Mouse (Mus musculus) heart, postnatal 14 days (tissue): Measurements from ENCODE around the gene Kcnh1. TPM values are rescaled to one million over a fixed set of nuclear protein-coding genes. Genes with fewer than 3 reads are reported as not detected.

ENCODE experiments used
- DNase-seq, 2 experiments: peaks; one replicate each; pipeline ENCODE4 v3.0.0; 2021 to 2022
- intact Hi-C: fragments of 180-260 bp; cut with DNase I; formaldehyde crosslinking; loops from one replicate; pipeline ENCODE4 v1.15.1; 2025
- total RNA-seq, 2 experiments: library from RNA; stranded (reverse); gene quantifications; 2 replicates each; pipeline ENCODE4 v1.2.3; 2021

The Kcnh1 gene
- total RNA-seq, 2 experiments from 2014 or later = 0.12 to 0.17 TPM

DNA sequence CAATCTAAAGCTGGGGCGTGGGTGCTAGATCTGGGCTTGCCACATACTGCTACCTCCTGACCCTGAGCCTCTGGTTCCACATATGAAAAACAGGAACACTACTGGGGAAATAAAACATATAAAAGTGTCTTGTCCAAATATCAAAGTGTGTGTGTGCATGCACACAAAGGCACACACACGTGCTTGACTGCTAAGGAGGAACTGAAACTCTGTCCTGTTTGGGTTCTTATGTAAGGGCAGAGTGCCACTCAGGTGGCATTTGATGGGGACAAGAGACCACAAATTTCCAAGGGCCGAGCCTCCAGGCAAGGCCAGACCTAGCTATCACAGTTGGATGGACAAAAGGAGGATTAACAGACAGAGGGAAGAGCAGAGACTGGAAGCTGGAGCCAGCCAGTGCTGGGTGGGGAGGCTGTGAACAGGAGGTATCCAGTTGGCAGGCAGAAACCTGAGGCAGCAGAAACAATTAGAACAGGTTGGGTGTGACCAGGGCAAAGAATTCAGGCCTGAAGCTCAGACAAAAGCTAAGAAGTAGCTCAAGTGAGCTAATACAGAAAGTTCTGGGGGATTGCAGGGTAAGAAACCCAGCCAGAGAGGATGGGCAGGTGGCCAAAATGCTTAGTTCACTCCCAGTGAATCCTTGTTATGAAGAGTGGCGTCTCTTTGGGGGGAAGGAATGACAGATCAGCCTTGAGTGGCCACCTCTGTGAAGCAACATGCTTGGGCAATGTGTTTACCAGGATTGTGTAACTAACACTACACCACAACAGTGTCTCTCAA lies 259.2 kb downstream of the Kcnh1 start:
- intact Hi-C loops = no loop called here
- DNase-seq = peak; percentile 8 to 11

DNA sequence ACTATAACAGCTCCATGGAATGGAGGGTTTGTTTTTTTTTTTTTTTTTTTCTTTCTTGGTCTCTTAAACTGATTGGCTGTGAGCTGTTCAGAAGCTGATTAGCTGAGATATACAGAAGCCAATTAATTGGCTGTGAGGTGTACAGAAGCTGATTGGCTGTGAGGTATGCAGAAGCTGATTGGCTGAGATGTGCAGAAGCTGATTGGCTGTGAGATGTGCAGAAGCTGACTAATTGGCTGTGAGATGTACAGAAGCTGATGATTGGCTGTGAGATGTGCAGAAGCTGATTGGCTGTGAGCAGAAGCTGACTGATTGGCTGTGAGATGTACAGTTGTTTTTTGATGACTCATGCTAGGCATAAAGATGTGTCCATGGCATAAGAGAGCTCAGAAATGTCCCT lies 259.9 kb downstream of the Kcnh1 start:
- intact Hi-C loops = no loop called here
- no peak for DNase-seq

DNA sequence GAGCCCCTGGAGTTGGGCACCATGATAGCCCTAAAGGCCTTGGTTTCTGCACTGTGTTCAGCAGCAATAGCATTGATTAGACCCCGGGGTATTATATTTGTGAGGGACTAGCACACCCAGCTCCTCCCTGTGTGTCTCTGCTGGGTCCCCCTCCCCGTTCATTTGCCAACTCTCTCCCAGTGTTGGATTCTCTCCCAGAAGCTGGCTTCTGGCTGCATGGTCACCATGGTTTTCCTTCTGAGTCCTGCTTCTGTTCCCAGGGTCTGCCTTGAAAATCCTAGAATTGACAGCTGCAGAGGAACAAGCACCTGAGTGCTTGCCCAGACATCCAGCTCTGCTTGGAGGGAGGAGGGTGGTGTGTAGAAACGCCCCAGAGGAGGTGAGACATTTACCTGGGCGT lies 261.1 kb downstream of the Kcnh1 start:
- DNase-seq = no peak

DNA sequence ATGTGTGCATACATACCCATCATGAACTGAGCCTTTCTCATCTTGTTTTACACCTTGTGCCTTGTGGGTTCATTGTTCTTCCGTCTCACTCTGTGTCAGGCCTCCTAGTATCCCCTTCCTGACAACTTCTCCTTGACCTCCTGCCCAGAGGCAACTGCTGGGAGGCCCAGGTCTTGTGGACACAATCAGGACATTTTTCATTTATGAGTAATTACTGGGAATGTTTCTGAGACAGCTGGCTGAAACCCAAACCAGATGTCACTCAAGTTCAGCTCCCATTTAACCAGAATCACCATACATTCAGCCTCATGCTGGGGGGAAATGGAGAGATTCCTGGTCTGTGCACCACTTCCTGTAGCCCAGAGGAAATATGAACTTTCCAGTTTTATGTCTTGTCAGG lies 263.9 kb downstream of the Kcnh1 start:
- intact Hi-C loops = no loop called here
- no peak for DNase-seq

More for the DNA sequence above, 261.1 kb downstream of the Kcnh1 start:
- intact Hi-C loops = no loop called here

DNA sequence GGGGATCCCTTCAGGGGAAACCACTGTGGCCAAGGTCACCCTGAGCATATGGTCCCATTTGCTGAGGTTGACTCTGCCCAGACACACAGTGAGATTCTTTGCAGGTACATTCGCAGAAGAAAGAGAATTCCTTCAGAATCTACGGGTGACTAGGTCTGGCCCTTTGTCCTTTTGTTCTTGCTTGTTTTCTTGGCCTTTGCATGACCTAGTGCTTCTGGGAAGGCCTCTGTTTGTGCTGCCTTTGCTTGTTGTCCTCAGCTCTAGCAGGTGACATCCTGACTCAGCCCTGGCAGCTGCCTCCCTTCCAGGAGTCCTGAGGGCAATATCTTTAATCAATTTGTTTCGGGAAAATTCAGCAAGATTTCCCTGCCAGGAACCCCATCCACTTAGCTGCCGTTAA lies 264.4 kb downstream of the Kcnh1 start:
- intact Hi-C loops = no loop called here
- DNase-seq = no peak

DNA sequence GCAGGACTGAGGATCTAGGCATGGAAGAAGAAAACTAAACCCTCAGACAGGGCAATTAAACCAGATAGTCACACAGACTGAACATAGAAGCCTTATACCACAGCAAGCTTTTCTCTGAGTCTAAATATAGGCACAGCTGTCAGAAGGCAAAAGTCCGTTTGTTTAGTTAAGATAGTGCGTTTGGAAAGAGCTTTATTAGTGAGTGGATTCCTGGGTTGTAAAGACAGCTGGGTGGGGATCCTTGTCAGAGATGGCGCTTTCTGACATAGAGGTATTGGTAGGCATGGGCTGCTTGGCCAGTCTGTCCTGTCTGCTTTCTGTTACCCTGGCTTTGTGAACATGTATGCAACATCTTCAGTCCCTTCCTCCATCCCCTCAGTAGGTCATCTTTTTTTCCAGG lies 266.5 kb downstream of the Kcnh1 start:
- intact Hi-C loops = no loop called here

DNA sequence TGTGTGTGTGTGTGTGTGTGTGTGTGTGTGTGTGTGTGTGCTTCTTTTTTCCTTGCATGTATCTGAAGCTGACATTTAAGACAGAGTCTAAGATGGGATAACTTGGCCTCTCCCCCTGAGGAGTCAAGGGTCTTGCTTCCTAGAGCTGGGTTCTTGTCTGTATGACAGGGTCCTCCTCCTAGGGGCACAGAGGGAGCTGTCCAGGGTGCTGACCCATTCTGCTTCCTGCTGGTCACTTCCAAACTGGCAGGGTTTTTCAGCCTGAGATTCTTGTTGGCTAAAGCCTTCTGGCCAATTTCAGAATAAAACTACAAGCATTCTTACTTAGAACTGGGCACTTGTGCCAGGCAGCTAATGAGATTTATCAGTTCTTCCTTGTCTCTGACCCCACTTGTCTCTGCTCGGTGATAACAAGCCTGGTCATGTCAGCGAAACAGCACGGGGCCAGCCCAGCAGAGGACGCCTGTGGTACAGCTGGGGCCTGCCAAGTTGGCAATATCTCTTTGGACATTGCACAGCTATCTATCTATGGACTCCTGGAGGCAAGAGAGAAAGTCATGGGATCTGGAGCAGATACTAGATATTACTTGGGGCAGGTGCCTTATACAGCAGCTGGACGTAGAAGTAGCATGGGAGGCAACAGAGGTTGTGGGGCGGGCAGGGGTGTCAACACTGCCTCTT lies 267.1 kb downstream of the Kcnh1 start:
- peak; percentile 57 to 71 for DNase-seq
- intact Hi-C loops = no loop called here

More for the DNA sequence above, 266.5 kb downstream of the Kcnh1 start:
- DNase-seq = no peak

DNA sequence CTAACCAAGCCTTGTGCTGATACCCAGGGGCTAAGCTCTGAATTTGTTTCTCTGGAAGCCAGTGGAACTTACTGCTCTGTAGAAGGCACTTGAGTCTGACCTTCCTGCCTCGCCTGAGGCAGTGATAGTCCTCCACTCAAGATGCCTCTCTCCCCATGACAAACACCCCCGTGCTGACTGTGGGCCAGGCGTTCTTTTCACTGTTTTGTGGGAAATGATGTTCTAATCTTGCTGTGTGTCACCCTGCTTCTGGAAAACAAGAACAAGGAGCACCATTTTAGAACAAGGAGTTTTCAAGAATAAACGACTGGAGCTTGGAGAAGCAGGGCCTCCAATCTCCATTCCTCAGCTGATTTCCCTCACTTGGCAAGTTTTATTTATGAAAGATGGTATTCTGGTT lies 273.2 kb downstream of the Kcnh1 start:
- no peak for DNase-seq
- intact Hi-C loops = no loop called here

DNA sequence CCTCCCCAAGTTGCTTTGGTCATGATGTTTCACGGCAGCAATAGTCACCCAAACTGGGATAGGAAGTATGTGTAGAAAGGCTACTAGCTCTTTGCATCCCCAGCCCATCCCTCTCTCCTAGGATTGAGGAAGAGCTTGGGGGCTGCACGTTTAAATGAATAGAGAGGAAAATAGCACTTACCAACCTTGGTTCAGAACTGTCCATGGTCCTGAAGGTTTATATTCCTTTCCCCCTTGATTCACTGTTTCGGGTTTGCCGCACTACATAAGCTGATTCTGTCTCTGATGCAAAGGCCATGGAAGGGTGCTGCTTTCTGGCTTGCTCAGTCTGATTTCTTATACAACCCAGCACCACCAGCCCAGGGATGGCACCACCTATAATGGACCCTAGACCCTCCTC lies 281.8 kb downstream of the Kcnh1 start:
- intact Hi-C loops = no loop called here
- peak in 1 of 2 experiments; percentile 8 for DNase-seq

DNA sequence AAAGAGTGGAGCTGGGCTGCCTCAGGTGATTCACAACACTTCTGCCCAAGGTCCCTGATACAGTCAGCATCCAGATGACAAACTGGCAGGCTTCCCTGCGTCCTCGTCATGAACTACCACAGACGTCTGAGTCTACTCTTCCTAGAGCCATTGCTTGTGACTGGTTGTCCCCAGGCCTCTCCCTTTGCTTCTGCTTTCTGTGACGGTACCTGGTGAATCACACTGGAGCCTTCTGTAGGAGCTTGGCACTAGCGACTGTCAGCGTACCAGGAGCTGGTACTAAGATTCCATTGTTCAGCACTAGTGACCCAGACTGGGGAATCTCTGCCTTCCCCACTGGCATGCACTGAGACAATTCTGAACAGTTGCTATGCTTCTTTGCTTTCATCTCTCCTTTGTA lies 282.6 kb downstream of the Kcnh1 start:
- intact Hi-C loops = no loop called here
- no peak for DNase-seq

DNA sequence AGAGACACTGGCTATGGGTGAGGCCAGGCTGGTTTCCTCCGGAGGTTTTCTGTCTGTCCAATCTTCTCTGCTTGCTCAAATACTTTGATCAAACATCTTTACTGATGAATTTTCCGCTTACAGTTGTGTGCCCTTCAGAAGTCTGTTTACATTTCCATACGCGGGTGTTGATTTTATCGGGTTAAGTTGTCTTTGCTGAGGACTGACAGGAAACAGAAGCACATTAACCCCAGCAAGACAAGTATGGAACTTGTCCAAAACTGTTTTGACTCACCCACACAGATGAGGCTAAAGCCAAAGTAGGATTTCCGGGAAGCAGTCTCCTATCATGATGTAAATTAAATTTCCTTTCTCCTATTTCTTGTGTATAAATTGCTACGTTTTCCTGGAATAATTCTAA lies 286.1 kb downstream of the Kcnh1 start:
- DNase-seq = no peak
- intact Hi-C loops = no loop called here

DNA sequence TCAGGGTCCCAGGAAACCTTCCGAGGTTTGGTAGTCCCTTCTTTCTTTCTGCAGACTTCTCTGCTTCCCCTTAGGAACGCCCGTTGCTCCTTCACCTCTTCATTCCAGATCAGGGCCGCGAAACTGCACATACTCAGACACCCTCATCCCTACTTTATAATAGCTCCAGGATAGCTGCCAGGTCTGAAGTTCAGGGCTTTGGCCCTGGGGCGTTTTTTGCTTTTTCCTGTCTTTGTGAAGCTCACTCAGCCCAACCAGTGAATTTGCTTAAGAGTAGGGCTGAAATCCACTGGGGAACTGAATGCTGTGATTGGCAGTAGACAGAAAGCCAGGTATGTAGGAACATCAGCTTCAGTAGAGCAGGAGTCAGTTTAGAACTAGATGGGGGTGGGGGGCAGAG lies 287.0 kb downstream of the Kcnh1 start:
- intact Hi-C loops = no loop called here
- DNase-seq = no peak

DNA sequence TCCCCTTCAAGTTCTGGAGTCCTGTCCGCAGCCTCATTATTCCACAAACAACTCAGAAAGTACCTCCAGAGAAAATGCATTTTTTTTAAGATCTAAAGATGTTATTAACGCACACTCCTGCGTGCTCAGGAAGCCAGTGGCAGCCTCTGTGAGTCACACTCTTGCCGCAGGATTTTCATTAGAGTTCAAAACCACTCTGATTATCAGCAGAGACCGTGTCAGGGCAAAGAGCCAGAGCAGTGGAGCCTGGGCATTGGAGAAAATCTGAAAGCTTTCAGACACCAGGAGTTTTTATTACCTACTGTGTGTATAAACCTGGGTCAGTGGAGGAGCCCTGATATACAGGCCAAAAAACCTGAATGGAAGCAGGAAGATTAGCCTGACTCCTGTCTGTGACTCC lies 287.6 kb downstream of the Kcnh1 start:
- DNase-seq = no peak
- intact Hi-C loops = no loop called here

DNA sequence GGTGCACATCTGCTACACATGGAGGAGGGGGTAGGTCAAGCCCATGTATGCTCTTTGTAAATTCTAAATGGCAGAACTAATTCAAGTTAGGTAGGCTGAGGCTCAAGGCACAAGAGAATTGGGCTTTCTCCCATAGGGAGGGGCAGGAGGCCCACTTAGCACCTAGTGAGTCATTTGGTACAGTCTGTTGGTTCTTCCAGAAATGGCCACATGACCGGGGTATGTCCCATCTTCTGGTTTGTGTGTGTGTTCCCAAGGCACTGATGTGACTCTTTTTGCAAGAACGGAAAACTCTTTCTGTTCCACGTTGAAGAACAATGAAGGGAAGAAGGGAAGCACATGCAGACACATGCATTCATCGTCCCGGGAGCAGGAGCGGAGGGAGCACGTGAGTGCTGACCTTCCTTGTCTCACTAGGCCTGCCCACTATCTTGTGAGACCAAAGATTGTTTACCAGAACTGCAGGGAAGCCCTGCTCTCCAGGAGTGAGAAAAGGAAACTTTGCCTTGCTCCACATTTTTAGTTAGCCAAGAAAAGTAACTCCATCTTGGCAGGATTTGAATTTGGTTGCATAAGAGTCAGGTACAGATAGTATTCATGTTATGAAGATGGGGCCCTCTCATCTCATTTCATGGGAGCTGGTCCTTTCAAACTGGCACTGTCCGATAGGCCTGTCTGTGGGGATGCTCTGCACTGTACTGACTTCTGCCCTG lies 289.7 kb downstream of the Kcnh1 start:
- intact Hi-C loops = no loop called here

DNA sequence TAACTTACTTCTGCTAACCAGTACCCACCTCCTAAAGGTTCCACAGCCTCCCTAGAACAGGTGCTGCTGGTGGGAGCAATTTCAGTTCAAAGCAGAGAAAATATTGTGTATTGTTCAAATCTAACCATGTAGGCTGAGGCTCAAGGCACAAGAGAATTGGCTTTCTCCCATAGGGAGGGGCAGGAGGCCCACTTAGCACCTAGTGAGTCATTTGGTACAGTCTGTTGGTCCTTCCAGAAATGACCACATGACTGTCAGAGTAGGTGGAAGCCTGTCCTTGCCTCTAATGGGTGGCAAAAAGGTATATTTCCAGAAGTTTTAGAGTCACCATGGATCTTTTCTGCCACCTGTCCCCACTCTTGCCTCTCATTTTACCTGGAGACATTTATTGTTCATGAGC lies 290.9 kb downstream of the Kcnh1 start:
- DNase-seq = no peak

More for the DNA sequence above, 289.7 kb downstream of the Kcnh1 start:
- no peak for DNase-seq

DNA sequence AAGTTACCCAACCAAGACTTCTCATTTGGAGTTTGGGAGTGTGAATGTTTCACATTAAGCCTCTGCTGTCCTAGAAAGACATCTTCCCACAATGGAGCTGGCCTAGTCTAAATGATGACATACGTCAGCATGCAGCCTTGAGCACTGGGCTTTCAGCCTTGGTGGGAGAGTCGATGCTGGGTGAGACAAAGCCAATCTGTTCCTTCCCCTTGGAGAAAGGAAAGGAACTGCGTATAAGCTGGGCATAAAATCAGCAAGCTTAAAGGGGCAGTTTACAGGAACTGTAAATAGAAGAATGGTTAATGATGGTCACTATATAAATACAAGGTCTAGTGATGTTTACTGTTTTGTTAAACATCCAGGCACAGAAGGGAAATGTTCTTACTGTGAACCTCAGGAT lies 294.5 kb downstream of the Kcnh1 start:
- intact Hi-C loops = no loop called here
- no peak for DNase-seq

More for the DNA sequence above, 290.9 kb downstream of the Kcnh1 start:
- intact Hi-C loops = no loop called here

DNA sequence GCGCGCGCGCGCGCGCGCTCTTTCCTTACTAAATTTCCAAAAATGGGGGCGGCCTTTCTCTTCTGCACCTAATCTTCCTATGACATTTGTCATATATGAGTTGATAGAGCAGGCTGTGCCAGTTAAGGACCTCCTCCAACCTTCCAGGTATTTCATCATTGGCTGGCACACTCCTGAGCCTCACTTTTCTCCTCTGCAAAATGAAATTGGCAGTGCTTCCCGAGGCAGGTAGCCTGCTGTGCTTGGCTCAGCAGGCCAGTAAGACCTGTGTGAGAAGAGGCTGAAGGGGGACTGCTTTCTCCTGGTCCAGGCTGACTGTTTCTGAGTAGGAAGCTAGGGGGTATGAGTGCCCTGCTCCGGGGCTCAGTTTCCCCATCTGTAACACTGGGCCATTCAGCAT lies 297.0 kb downstream of the Kcnh1 start:
- no peak for DNase-seq
- intact Hi-C loops = no loop called here

DNA sequence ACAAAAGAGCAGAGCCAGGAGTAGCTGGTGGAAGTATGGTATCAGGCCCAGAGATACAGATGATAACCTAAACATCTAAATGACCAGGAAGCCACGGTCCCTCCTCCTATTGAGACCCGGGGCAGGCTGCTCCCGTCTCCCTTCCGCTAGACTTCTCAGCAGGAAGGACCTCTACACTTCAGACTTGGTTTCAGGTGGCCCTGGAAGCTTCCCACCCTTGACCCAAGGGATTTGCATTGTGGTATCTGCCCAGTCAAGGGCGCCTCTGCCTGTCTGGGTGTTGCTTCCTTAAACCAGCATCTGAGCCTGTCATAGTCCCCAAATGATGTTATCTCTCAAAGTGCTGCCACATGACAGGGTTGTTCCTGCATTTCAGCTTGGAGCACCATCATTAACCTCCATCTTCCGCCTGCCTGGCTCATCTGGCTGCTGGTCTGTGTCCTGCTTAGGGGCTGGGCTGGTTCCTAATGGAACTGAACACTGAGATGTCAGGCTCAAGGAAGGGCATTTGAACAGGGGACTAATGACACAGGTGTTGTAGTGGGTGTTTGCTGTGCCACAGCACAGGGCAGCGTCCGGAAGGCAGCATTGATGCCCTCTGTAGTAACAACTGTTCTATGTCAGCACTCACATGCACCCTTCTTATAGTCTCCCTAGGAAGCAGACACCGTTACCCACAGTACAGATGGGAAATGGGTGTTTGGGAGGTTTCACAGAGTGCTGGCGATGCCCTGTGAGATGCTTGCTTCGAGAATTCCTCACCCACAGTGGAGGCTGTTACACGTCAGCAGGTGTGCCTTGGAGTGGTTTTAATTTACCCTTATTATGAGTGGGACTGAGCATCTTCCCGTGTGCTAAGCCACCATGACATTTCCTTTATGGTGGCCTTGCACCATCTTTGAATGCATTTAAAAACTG lies 299.6 kb downstream of the Kcnh1 start:
- intact Hi-C loops = no loop called here
- DNase-seq = no peak

DNA sequence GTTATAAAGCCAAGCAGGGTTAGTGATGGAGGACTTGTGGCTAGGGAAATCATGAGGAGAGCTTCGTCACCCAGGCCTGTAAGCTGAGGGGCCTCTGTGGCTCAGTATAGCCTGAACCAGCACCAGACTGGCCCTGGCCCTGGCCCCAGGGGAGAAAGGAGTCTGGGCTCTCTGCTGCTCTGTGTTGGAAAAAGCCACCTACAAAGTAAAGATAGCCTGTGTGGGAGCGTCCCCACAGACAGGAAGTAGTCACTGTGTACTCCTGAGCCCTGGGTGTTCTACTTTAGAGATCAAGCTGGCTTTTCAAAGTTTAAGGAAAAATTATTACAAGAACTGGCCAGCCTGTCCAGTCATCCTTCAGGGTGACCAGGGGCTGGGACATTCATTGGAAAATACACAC lies 306.9 kb downstream of the Kcnh1 start:
- intact Hi-C loops = no loop called here

DNA sequence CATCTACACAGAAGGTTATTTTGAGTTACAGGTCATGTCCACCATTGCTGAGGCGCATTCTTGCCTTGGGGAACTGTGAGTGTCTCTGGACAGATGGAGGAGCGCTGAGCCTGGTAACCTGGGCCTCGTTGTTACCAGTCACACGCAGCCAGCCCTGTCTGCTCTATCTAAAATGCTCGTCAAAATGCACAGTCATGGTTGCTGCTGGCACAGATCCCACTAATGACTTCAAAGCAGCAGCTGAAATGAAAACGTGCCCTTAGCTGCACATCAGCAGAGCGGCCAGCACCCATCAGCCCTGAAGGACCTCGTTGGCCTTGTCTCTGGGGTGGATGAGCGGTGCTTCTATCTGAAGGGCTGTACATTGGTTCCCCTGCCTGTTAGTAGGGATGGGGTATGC lies 311.4 kb downstream of the Kcnh1 start:
- intact Hi-C loops = no loop called here
- no peak for DNase-seq

More for the DNA sequence above, 306.9 kb downstream of the Kcnh1 start:
- DNase-seq = no peak
